Mouse (Mus musculus) embryonic fibroblast, embryonic 13.5 days (primary cell): ENCODE measurements around the gene Sox1. TPM values are rescaled to one million over a fixed set of nuclear protein-coding genes. Genes with fewer than 3 reads are reported as not detected.

ENCODE experiments used
- H3K27ac ChIP-seq: 2 replicates; pipeline ENCODE4 v1.5.1; 2012; ENCODE audit warnings: low read length, control low read depth, inconsistent platforms; ENCODE audit not compliant: insufficient read depth
- H3K4me1 ChIP-seq: 2 replicates; pipeline ENCODE4 v1.6.1; 2011; ENCODE audit warnings: low read length; ENCODE audit not compliant: control insufficient read depth, insufficient read depth
- H3K4me3 ChIP-seq: 2 replicates; pipeline ENCODE4 v1.5.1; 2011; ENCODE audit warnings: mild to moderate bottlenecking, control low read depth, low read length; ENCODE audit not compliant: insufficient read depth
- CTCF ChIP-seq: IDR thresholded peaks from 2 replicates; pipeline ENCODE4 v1.5.1; 2011; ENCODE audit warnings: mild to moderate bottlenecking, control low read depth, low read length, moderate library complexity, borderline replicate concordance; ENCODE audit not compliant: insufficient read depth
- POLR2A ChIP-seq: IDR thresholded peaks from 2 replicates; pipeline ENCODE4 v1.6.1; 2011; ENCODE audit warnings: low read depth, mild to moderate bottlenecking, control low read depth, low read length, moderate library complexity
- polyA plus RNA-seq: library from polyadenylated mRNA; stranded (reverse); fragments of >200 nt; gene quantifications from 2 replicates; pipeline ENCODE4 v1.2.4, GENCODE M21; 2011; ENCODE audit warnings: low read depth; ENCODE audit not compliant: missing spikeins, insufficient read length

The Sox1 gene
- polyA plus RNA-seq, 1 experiment = not detected

- Histone ChIP-seq H3K27ac (no peak overlapping the region), H3K4me1 (no peaks in the 10 kb centered on the region), H3K4me3 (no peak overlapping the region)
- TF ChIP-seq CTCF (no peak), POLR2A (no peak)
Measured at GRCm38 (mm10) chr8:12397346-12397925, 2.3 kb downstream of the Sox1 start.

- TF ChIP-seq POLR2A = no peak
- TF ChIP-seq CTCF = no peak
- Histone ChIP-seq H3K4me3 (no peak overlapping the region), H3K4me1 (no peaks in the 10 kb centered on the region), H3K27ac (no peak overlapping the region)
Measured at GRCm38 (mm10) chr8:12398011-12398945, 3.2 kb downstream of the Sox1 start.

GRCm38 (mm10) chr8:12399421-12400205, 4.5 kb downstream of the Sox1 start:
- Histone ChIP-seq H3K27ac (no peak overlapping the region), H3K4me3 (no peak overlapping the region), H3K4me1 (no peaks in the 10 kb centered on the region)
- no peak for TF ChIP-seq POLR2A
- no peak for TF ChIP-seq CTCF

- Histone ChIP-seq H3K27ac (no peak overlapping the region), H3K4me1 (no peaks in the 10 kb centered on the region), H3K4me3 (no peak overlapping the region)
- TF ChIP-seq POLR2A (no peak), CTCF (no peak)
Measured at GRCm38 (mm10) chr8:12400611-12401390, 5.7 kb downstream of the Sox1 start.

GRCm38 (mm10) chr8:12401391-12402270, 6.5 kb downstream of the Sox1 start:
- Histone ChIP-seq H3K4me1 (no peaks in the 10 kb centered on the region), H3K27ac (no peak overlapping the region), H3K4me3 (no peak overlapping the region)
- TF ChIP-seq POLR2A = no peak
- TF ChIP-seq CTCF = no peak

- Histone ChIP-seq H3K4me3 (no peak overlapping the region), H3K27ac (no peak overlapping the region), H3K4me1 (no peaks in the 10 kb centered on the region)
- TF ChIP-seq CTCF (no peak), POLR2A (no peak)
Measured at GRCm38 (mm10) chr8:12402709-12403108, 7.6 kb downstream of the Sox1 start.

GRCm38 (mm10) chr8:12408020-12408419, 12.9 kb downstream of the Sox1 start:
- Histone ChIP-seq H3K27ac (no peak overlapping the region), H3K4me1 (no peaks in the 10 kb centered on the region), H3K4me3 (no peak overlapping the region)
- TF ChIP-seq CTCF (no peak), POLR2A (no peak)

- Histone ChIP-seq H3K4me3 (no peak overlapping the region), H3K4me1 (no peaks in the 10 kb centered on the region), H3K27ac (no peak overlapping the region)
- TF ChIP-seq CTCF (no peak), POLR2A (no peak)
Measured at GRCm38 (mm10) chr8:12409976-12410375, 14.9 kb downstream of the Sox1 start.
